Mouse (Mus musculus) layer of hippocampus, postnatal 14 days (tissue): Measurements from ENCODE around the gene Ephb4. TPM values are rescaled to one million over a fixed set of nuclear protein-coding genes. Genes with fewer than 3 reads are reported as not detected.
A peak's percentile ranks its signal among the peaks of the same experiment; 100 is the strongest.

Source experiments
- DNase-seq, 2 experiments: peaks; one replicate each; pipeline ENCODE4 v3.0.0; 2021 to 2022; ENCODE audit warnings: low spot score in 2 of 2, mixed read lengths in 1 of 2
- long read RNA-seq, 2 experiments: library from polyadenylated mRNA; stranded (forward); transcript quantifications; one replicate each; pipeline ENCODE4 v2.0.0; 2021
- total RNA-seq, 2 experiments: library from RNA; stranded (reverse); gene quantifications; 2 replicates each; pipeline ENCODE4 v1.2.3; 2021

Ephb4 gene
- total RNA-seq: 1 to 10 TPM; 5.8 to 6.6 TPM
- long read RNA-seq, experiment 1, full-length matches to known transcripts: 7 of 10 reads
- long read RNA-seq, experiment 1, partial matches to known transcripts: 2 of 10 reads
- long read RNA-seq, experiment 1, other reads (novel, unspliced or antisense): 1 of 10 reads
- long read RNA-seq, experiment 2, full-length matches to known transcripts: 5 of 6 reads
- long read RNA-seq, experiment 2, partial matches to known transcripts: 1 of 6 reads
- long read RNA-seq, experiment 2, other reads (novel, unspliced or antisense): 0 of 6 reads

- DNase-seq: peak; percentile 51 to 73
Measured at GRCm38 (mm10) chr5:137349384-137350204, at the start of gene Ephb4. TSS of gene Ephb4 (plus strand) at chr5:137350109.

GRCm38 (mm10) chr5:137301253-137301652, 48.7 kb upstream of the Ephb4 start:
- no peak for DNase-seq

GRCm38 (mm10) chr5:137303609-137304008, 46.3 kb upstream of the Ephb4 start:
- DNase-seq: no peak

- DNase-seq: no peak
Measured at GRCm38 (mm10) chr5:137304165-137304564, 45.7 kb upstream of the Ephb4 start.

- DNase-seq: no peak
Measured at GRCm38 (mm10) chr5:137304816-137305215, 45.1 kb upstream of the Ephb4 start.

GRCm38 (mm10) chr5:137305822-137306221, 44.1 kb upstream of the Ephb4 start:
- DNase-seq: no peak

- DNase-seq: no peak
Measured at GRCm38 (mm10) chr5:137306439-137307005, 43.4 kb upstream of the Ephb4 start.

- DNase-seq: peak; percentile 91 to 96
Measured at GRCm38 (mm10) chr5:137307071-137307912, 42.6 kb upstream of the Ephb4 start, which contains the start of gene Srrt. TSS of gene Srrt (minus strand) at chr5:137307674.

GRCm38 (mm10) chr5:137308356-137308755, 41.6 kb upstream of the Ephb4 start:
- DNase-seq: no peak

GRCm38 (mm10) chr5:137313466-137314192, 36.3 kb upstream of the Ephb4 start:
- DNase-seq: no peak

- DNase-seq: peak in 1 of 2 experiments; percentile 61
Measured at GRCm38 (mm10) chr5:137314193-137315083, 35.5 kb upstream of the Ephb4 start, which contains the start of gene Trip6. TSS of gene Trip6 (minus strand) at chr5:137314404.

GRCm38 (mm10) chr5:137315084-137315903, 34.6 kb upstream of the Ephb4 start:
- DNase-seq: no peak

- no peak for DNase-seq
Measured at GRCm38 (mm10) chr5:137317361-137317760, 32.5 kb upstream of the Ephb4 start.

GRCm38 (mm10) chr5:137318570-137318969, 31.3 kb upstream of the Ephb4 start:
- DNase-seq: no peak

GRCm38 (mm10) chr5:137320996-137321395, 28.9 kb upstream of the Ephb4 start:
- no peak for DNase-seq

GRCm38 (mm10) chr5:137330910-137331309, 19.0 kb upstream of the Ephb4 start:
- no peak for DNase-seq

- no peak for DNase-seq
Measured at GRCm38 (mm10) chr5:137332857-137333511, 16.9 kb upstream of the Ephb4 start.
